Mouse (Mus musculus) heart, postnatal 25 days (tissue): ENCODE results near the gene Bst1. TPM values are rescaled to one million over a fixed set of nuclear protein-coding genes. Genes with fewer than 3 reads are reported as not detected.

Experiments
- DNase-seq: peaks from one replicate; pipeline ENCODE4 v3.0.0; 2022; ENCODE audit warnings: low spot score
- intact Hi-C: fragments of 180-260 bp; cut with DNase I; formaldehyde crosslinking; loops from one replicate; pipeline ENCODE4 v1.15.1; 2025
- total RNA-seq, 2 experiments: library from RNA; stranded (reverse); gene quantifications; 2 replicates each; pipeline ENCODE4 v1.2.3; 2021

Bst1 gene
- total RNA-seq, 2 experiments from 2014 or later, result 1.8 to 2.6 TPM

- intact Hi-C loops, result no loop called here
- no peak for DNase-seq
These were observed 29.6 kb downstream of the Bst1 start for GRCm38 (mm10) chr5:43848275-43848674.

GRCm38 (mm10) chr5:43853096-43853867 lies 34.6 kb downstream of the Bst1 start:
- DNase-seq, result no peak
- intact Hi-C loops, result no loop called here

DNA sequence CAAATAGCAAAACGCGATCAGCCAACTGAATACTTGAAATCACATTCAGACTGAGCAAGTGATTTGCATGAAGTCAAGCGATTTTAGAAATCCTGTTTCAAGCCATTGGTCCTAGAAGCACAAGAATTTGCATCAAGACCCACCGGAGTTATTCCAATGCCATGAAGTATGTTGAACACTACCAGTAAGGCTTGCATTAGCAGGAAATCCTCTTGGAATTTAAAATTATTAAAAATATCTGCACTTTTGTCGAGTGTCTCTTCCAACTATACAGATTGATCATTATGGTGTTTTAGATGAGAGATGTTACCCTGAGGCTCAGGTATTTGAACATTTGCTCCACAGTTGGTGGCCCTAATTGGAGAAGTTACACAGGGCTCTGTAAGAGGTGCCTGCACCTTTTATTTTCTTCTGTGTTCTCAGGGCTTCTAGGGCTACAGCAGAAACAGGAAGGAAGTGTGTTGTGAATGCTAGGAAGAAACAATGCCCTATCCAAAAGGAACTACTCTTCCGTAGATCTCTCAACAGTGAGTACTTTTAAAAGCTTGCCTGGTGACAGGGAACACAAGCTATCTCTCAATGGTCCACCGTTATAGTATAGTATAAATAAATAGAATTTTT lies 35.3 kb downstream of the Bst1 start:
- intact Hi-C loops, result no loop called here
- no peak for DNase-seq

DNA sequence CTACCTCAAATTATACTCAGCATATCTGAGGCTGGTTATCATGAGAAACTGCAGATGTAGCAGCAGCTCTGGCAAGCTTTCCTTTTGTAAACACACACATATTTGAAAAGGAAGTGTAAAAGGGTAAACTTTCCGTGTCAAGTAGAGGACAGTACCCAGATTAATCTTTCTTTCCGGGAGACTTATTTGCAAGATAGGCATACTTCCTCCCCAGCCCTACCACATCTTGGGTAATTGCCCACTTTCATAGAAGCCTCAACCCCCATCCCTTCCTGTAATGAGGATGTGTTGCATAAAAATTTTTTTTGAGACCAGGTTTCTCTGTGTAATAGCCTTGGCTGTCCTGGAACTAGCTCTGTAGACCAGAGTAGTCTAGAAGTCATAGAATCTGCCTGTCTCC lies 37.1 kb downstream of the Bst1 start:
- intact Hi-C loops, result no loop called here
- no peak for DNase-seq

DNA sequence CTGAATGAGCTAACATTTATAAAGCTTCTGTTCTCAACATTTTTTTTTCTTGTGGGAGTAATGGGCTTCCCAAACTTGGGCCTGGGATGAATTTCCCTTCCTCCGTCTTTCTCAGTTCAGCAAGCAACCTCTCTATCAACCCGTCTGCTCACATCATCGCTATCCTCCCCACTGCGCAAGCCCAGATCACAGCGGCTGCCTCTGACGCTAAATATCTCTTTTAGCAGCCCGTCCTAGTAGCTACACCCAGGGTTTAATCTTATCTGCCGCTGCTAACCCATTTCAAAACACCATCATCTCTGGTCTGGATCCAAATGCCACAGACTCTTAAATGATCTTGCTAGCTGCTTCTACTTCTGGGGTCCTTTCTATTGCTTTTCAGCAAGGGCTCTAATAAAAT lies 41.0 kb downstream of the Bst1 start:
- no peak for DNase-seq
- intact Hi-C loops, result no loop called here

- no peak for DNase-seq
- intact Hi-C loops, result no loop called here
These were observed 41.4 kb downstream of the Bst1 start for GRCm38 (mm10) chr5:43860096-43860495.

DNA sequence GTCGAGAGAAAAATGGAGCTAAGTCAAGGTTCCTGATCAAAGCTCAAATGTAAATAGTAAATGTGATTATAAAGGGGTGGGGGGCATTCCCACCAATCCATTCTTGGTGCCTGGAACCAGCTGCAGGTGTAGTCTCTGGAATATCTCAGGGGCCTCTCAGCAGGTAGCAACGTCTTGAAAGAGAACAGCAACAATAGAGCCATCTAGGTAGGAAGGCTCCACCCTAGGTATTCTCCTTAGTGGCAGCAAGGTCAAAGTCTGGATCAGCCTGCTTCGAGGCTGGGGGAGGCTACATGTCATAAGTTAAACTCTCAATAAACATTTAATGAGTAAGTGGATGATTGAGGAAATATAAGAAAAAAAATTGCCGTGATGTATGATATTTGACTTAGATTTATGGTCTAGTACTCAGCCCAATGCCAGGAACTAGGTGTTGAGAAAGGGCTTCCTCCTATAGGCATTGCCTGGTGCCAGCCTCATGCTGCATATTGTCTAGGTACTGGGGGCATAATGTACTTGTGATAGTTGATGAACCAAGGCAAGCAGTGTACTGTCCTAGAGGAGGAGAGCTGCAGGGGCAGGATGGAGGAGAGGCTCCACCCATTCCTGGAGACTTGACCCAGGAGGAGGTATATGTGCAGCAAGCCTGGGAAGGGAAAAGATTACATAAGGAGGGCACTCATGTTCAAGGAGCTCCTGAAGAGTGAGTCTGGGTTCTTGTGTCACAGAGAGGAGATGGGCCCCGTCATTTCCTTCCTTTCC lies 42.2 kb downstream of the Bst1 start:
- intact Hi-C loops, result no loop called here

DNA sequence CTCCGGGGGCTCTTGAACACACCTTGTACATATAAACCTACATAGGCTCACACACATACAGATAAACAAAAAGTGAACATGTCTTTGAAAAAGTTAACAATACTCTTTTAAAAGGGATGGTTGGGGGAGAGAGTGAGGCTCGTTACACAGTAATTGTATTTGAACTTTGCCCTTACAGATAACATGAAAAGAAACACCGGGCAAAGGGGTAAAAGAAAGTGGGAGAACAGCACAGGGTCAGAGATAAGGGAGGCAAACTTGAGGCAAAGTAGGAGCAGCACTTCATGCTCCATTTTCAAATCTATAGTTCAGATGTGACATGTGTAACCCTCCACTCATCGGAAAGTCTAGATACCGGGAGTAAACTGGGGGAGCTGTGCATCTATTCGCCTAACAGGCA lies 45.0 kb downstream of the Bst1 start:
- no peak for DNase-seq
- intact Hi-C loops, result no loop called here

More for the DNA sequence above, 42.2 kb downstream of the Bst1 start:
- no peak for DNase-seq

DNA sequence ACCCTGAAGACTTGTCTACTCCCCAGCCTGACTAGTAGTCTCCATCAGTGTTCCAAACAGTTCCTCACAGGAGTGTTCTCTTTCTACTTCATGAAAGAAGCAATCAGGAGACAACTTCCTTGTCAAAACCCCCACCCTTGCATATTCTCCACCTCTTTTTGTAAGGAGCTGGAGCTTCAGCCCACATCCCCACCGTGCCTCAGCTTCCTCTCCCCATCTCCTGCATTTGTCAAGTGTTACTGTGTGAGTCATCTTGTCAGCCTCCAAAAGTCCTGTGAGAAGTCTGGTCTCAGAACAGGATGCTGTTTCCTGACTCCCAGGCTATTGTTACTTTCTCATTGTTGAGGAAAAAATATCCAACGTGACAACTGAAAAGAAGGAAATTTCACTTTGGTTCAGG lies 46.6 kb downstream of the Bst1 start:
- DNase-seq, result no peak
- intact Hi-C loops, result no loop called here

DNA sequence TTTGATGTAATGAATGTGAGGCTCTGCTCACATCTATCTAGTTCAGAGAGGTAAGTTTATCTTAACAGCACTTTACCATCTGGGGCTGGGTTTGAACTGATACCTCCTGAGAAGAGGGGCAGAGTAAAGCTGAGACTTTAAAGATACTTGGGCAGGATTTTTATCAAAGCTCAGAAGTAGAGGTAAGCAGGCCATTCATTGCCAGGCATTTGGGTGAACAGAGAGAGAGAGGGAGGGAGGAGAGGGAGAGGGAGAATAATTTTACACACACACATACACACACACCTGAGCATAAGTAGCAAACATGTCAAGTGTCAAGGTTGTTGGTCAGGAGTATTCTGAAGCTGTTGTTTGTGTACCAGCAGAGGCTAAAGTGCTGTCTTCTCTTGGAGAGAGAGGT lies 49.6 kb downstream of the Bst1 start, which contains the start of gene Cd38:
TSS of gene Cd38 (plus strand) at position 301 of the 400 bp plus-strand sequence.
- intact Hi-C loops, result no loop called here
- DNase-seq, result no peak

DNA sequence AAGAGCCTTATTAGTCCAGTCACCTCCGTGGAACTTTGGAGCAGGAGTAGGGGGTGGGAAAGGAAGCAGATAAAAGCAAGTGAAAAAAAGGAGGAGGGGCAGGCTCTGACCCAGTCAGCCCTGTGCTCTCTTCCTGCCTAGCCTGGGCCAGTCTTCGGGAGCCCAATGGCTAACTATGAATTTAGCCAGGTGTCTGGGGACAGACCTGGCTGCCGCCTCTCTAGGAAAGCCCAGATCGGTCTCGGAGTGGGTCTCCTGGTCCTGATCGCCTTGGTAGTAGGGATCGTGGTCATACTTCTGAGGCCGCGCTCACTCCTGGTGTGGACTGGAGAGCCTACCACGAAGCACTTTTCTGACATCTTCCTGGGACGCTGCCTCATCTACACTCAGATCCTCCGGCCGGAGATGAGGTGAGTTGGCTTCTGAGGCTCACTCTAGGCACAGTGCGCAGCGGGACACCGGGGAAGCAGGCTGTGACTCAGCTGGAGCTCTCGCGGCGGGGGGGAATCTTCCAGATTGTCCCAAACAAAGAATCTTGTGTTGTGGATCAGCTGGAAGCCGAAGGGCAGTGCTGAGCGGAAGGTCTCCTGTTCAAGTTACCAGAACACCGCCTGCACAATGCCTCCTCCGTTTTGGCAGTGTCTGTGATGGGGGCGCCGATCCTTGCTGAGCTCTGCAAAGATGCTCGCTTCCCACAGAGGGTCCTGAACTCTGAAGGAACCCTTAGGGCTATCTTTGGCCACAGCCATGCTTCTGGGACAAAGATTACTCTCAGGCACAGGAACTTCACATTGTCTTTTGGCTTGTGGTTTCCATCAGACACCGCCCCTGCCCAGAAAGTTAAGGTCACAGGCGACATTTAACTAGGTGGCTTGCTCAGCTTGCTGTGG lies 50.3 kb downstream of the Bst1 start:
- intact Hi-C loops, result no loop called here
- DNase-seq, result peak; percentile 27

- intact Hi-C loops, result no loop called here
- DNase-seq, result no peak
These were observed 53.2 kb downstream of the Bst1 start for GRCm38 (mm10) chr5:43871845-43872244.

DNA sequence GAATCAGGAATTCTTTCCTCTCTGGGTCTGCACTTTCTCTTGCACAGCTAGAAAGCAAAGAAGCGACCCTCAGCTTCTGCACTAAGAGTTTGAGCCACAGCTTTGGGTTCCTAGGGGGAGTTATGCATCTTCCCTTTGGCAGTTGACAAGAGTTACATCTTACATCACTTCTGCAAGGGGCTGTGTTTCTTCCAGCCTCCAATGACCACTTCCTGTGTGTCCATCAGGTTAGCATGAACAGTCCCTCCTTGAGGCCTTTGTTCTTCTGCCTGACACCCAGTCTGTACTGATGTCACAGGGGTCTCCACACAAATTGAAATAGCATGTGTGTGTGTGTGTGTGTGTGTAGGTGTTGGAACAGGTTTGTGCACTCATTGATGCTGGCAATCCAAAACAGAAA lies 54.0 kb downstream of the Bst1 start:
- intact Hi-C loops, result no loop called here
- DNase-seq, result no peak

DNA sequence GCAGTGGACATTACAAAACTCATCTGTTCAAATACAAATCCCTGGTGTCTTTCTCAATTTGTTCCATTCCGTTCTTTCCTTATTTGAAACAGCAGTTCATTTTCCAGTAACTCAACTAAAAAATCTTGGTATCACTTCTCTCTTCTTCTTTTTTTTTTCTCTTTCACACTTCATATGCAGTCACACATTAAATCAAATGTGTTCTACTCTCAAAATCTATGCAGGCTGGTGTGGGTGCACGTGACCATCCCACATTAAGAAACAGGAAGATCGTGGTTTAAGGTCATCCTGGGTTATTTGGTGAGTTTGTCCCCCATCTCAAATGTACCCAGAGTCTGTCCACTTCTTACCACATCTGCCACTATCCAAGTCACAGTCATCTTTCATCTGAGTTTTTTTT lies 63.3 kb downstream of the Bst1 start:
- intact Hi-C loops, result no loop called here
- DNase-seq, result no peak

DNA sequence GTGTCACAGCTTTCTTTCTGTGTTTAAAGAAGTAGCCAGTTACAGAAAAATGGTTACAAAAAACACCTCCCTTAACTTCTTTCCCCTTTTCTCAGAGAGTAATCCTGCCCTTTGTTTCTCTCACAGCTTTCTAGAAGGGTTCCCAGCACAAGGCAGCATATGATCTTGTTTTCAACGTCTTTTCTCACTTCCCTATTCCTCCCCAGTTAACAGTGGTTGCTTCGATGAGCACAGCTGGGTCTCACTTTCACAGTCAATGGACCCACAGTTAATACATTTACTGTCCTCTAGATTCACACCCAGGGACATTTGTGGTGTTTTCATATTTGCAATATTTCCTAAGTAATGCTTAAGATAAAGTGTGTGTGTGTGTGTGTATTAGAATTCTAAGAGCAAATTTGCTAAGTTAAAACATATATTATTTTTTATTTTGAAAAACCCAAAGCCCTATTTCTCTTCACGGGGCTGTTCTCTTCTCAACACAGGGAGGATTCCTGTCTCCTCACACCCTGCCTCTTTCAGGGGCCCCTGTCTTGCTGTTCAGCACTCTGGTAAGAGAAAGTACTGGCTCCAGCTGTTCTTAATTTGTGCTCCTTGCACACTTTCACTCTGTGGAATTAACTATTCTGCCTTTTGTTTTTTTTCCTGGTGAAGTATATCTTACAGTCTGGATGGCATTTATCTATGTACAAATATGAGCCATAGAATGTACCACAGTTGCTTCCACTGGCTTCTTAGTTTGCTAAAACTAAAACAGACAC lies 66.6 kb downstream of the Bst1 start:
- no peak for DNase-seq
- intact Hi-C loops, result no loop called here

DNA sequence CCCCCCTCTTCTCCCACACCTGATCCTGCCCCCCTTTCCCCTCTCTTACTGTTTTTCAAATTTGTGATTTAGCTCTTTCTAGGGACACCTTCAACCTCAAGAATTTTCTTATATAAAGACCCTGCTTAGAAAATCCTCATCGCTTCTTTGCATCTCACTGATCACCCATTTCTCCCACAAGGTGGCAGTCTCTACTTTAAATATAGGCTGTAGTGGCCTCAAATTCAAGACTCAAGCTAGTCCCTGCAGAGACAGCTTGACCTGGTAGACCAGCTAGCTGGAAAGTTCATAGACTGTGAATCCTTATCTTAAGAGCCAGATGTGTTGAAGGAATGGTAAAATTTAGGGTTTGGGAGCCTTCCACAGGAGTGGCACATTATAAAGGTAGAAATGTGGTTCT lies 73.7 kb downstream of the Bst1 start:
- intact Hi-C loops, result loop anchor here (5.0 to 10.0 kb wide), 2 partner anchors 50 to 218 kb away; no protein-coding TSS in a partner anchor
- no peak for DNase-seq
